Mouse (Mus musculus) urinary bladder, postnatal 36 days (tissue): ENCODE data around the gene Rint1.

Experiments used
- DNase-seq, 2 experiments: peaks; one replicate each; pipeline ENCODE4 v3.0.0; 2022; ENCODE audit warnings: low spot score in 2 of 2, mixed read lengths in 1 of 2

The Rint1 gene

GRCm38 (mm10) chr5:23787536-23788389 lies at the start of gene Rint1:
TSS of gene Rint1 (plus strand) at chr5:23787711.
- peak; percentile 93 to 95 for DNase-seq

DNA sequence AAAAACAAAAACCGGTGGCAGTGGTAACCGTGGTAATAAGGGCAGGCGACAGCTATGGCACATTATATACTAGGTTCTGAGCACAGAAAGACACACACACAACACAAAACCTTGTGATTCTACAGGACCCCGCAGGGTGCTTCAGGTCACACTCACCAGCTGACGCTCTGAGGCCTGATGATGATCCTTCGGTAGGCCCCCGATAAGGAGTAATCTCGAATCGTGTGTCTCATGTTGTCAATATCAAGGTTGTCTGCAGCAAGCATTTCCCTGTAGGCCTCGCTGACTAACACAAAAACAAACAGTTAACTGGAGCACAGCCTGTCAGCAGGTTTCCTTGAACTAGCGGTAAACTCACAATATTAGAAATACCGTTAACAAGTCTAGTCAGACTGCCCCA lies 44.2 kb upstream of the Rint1 start:
- DNase-seq: no peak

- no peak for DNase-seq
These were observed 37.6 kb upstream of the Rint1 start for GRCm38 (mm10) chr5:23749882-23750281.

- no peak for DNase-seq
These were observed 31.9 kb upstream of the Rint1 start for GRCm38 (mm10) chr5:23755591-23755990.

- DNase-seq: no peak
These were observed 31.1 kb upstream of the Rint1 start for GRCm38 (mm10) chr5:23756368-23756767.

GRCm38 (mm10) chr5:23758633-23759032 lies 28.9 kb upstream of the Rint1 start:
- peak; percentile 10 to 28 for DNase-seq

- no peak for DNase-seq
These were observed 25.0 kb upstream of the Rint1 start for GRCm38 (mm10) chr5:23762531-23762930.

- no peak for DNase-seq
These were observed 23.0 kb upstream of the Rint1 start for GRCm38 (mm10) chr5:23764557-23764956.

- DNase-seq: no peak
These were observed 16.4 kb upstream of the Rint1 start for GRCm38 (mm10) chr5:23771105-23771504.

DNA sequence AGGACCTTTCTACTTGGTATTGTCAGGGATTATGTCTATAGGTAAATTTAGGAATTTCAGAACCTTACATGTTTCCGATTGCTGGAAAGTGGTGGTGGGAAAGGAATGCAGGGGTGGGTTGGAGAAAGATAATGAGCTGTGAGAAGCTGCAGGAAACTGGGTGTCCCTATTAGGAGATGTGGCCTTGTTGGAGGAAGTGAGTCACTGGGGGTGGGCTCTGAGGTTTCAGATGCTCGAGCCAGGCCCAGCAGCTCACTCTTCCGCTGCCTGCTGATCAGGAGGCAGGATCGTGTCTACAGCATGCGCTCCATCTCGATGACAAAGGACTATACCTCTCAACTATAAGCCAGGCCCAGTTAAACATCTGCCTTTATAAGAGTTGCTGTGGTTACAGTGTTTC lies 13.3 kb upstream of the Rint1 start:
- no peak for DNase-seq

GRCm38 (mm10) chr5:23780516-23780915 lies 7.0 kb upstream of the Rint1 start:
- DNase-seq: no peak

GRCm38 (mm10) chr5:23781172-23781571 lies 6.3 kb upstream of the Rint1 start:
- no peak for DNase-seq

DNA sequence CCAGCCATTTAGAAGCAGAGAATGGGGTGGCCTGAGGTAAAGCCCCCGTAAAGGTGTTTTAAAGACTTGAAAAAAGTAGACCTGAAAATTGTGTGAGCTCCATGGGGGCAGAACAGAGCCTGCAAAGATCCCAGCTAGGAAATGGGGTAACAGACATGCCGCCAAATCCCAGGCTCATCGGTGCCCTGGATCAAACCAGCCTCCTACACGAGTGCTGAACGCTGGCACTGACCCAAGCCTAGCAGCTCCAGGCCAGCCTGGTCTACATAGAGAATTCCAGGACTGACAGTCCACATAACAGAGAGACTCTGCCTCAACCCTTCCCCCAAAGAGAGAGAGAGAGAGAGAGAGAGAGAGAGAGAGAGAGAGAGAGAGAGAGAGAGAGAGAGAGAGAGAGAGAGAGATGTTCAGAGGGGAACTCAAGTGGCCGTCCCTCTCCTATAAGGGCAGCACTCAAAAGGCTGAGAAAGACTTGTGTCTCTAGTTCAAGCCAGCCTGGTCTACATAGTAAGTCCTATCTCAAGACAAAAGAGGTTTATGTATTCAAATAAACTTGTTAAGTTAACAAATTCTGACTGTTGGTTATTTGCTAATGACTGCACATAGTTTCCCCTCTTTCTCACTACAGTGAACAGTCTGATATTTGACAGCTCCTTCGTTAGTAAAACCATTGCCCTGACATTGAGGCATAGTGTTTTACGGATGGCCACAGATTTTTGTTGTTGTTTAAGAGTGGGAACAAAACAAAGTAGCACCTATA lies 5.3 kb upstream of the Rint1 start:
- no peak for DNase-seq

GRCm38 (mm10) chr5:23782931-23783877 lies 4.3 kb upstream of the Rint1 start, which contains the start of gene Pus7:
TSS of gene Pus7 (minus strand) at chr5:23783711.
- peak; percentile 81 to 85 for DNase-seq

DNA sequence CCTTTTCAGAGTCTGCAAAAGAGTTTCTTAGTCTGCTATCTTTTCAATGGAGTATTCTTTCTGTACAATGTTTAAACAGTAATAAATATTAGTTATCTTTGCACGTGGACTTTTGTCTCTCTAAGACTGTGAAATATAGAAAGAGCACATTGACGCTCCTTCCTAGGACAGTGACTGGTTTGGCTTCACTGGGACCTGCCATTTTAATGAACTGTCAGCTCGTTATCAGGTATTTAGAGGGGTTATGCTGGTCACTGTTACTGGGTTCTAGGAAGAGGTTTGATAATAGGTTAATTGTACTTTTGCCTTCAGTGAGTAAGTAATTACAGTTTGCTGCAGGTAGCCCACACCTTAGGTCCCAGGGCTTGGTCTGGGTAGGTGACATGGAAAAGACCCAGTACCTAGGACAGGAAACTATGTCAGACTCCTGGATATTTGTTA lies 899 bp downstream of the Rint1 start:
- no peak for DNase-seq

GRCm38 (mm10) chr5:23789078-23789612 lies 1.6 kb downstream of the Rint1 start:
- no peak for DNase-seq

GRCm38 (mm10) chr5:23792726-23793125 lies 5.2 kb downstream of the Rint1 start:
- DNase-seq: no peak

GRCm38 (mm10) chr5:23814841-23815240 lies 27.3 kb downstream of the Rint1 start:
- DNase-seq: no peak

DNA sequence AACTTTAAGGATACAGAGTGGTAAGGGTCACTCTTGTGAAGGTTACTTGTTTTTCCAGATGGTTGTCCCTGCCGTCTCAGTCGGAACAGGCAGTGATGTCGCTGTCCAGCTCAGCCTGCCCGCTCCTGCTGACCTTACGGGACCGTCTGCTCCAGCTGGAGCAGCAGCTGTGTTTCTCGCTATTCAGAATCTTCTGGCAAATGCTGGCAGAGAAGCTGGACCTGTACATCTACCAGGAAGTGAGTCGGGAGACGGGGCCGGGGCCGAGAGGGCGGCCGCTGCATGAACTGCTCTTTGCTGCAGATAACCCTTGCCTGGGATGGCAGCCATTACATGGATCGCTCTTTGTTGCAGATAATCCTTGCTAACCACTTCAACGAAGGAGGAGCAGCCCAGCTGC lies 29.2 kb downstream of the Rint1 start:
- DNase-seq: no peak

GRCm38 (mm10) chr5:23822306-23822705 lies 34.8 kb downstream of the Rint1 start:
- DNase-seq: no peak

DNA sequence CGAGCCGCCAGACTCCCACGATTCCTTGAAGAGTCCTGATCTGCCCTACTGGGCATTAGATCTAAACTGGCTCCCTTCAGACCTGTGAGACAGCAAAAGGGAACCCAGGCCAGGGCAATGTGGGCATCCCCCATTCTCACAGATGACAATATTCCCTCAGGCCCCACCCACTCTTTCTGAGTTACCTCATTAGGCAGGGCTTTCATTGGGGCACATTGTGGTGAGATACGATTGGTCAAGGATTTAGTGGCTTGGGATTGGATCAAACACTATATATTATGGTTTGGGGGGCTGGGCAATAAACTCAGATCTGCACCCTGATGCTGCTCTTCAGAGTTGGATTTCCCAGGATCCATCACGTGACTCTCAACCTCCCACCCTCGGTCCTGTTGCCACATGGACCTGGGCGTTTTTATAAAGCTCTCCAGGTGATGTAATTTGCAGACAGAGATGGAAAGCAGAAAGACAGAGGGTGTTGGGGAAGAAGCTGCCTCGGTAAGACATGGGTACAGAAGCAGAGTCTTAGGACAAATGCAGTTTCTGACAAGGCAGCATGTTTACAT lies 36.7 kb downstream of the Rint1 start:
- no peak for DNase-seq
